Mouse (Mus musculus) kidney, adult 11 months (tissue): ENCODE data around the gene Susd4.

Source experiments
- DNase-seq: peaks from one replicate; pipeline ENCODE4 v3.0.0; 2022

The Susd4 gene

GRCm38 (mm10) chr1:182763716-182764461, at the start of gene Susd4:
Susd4 (plus strand) TSS chr1:182763860.
- DNase-seq = peak; percentile 28

- no peak for DNase-seq
Observed at GRCm38 (mm10) chr1:182714236-182714935, 49.3 kb upstream of the Susd4 start.

GRCm38 (mm10) chr1:182727541-182727940, 36.1 kb upstream of the Susd4 start:
- peak; percentile 18 for DNase-seq

GRCm38 (mm10) chr1:182729002-182729401, 34.7 kb upstream of the Susd4 start:
- DNase-seq = no peak

- DNase-seq = peak; percentile 6
Observed at GRCm38 (mm10) chr1:182732695-182733094, 31.0 kb upstream of the Susd4 start.

GRCm38 (mm10) chr1:182735891-182736290, 27.8 kb upstream of the Susd4 start:
- no peak for DNase-seq

GRCm38 (mm10) chr1:182747081-182747480, 16.6 kb upstream of the Susd4 start:
- no peak for DNase-seq

GRCm38 (mm10) chr1:182747834-182748233, 15.8 kb upstream of the Susd4 start:
- DNase-seq = no peak

GRCm38 (mm10) chr1:182749080-182749479, 14.6 kb upstream of the Susd4 start, which contains the start of gene Ccdc185:
Ccdc185 (minus strand) TSS chr1:182749180.
- DNase-seq = no peak

- DNase-seq = no peak
Observed at GRCm38 (mm10) chr1:182751301-182751700, 12.4 kb upstream of the Susd4 start.

- DNase-seq = no peak
Observed at GRCm38 (mm10) chr1:182753694-182754093, 10.0 kb upstream of the Susd4 start.

GRCm38 (mm10) chr1:182754865-182755264, 8.8 kb upstream of the Susd4 start:
- no peak for DNase-seq

GRCm38 (mm10) chr1:182758783-182759182, 4.9 kb upstream of the Susd4 start:
- DNase-seq = no peak

GRCm38 (mm10) chr1:182763191-182763715, 407 bp upstream of the Susd4 start:
- DNase-seq = no peak

- no peak for DNase-seq
Observed at GRCm38 (mm10) chr1:182764541-182765281, 1.1 kb downstream of the Susd4 start.

GRCm38 (mm10) chr1:182775576-182775975, 11.9 kb downstream of the Susd4 start:
- DNase-seq = no peak

- no peak for DNase-seq
Observed at GRCm38 (mm10) chr1:182776749-182777410, 13.2 kb downstream of the Susd4 start.

- DNase-seq = no peak
Observed at GRCm38 (mm10) chr1:182778225-182778624, 14.6 kb downstream of the Susd4 start.

- DNase-seq = no peak
Observed at GRCm38 (mm10) chr1:182779024-182779520, 15.4 kb downstream of the Susd4 start.

- DNase-seq = no peak
Observed at GRCm38 (mm10) chr1:182783774-182784173, 20.1 kb downstream of the Susd4 start.

- peak; percentile 18 for DNase-seq
Observed at GRCm38 (mm10) chr1:182784784-182785183, 21.1 kb downstream of the Susd4 start.

GRCm38 (mm10) chr1:182785504-182785903, 21.8 kb downstream of the Susd4 start:
- DNase-seq = no peak
